In the genomic region with DNA sequence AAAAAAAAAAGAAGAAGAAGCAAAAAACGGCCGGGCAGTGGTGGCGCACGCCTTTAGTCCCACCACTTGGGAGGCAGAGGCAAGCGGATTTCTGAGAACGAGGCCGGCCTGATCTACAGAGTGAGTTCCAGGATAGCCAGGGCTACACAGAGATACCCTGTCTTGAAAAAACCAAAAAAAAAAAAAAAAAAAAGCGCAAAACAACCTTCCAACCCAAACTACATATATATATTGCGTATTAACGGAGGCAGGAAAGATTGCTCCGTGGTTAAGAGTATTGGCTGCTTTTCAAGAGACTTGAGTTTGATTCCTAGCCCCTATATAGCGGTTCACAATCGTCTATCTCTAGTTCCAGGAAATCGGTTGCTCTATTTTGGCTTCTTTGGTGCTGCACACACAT, we compare ENCODE assay signal across 9 mouse cellular contexts. TPM values are rescaled to one million over a fixed set of nuclear protein-coding genes. Genes with fewer than 3 reads are reported as not detected.
DNase-seq lines count a peak whose midpoint lies in the region; ATAC-seq lines count a peak whose summit lies in the region.
"Had no signal": no experiment of that assay in that cellular context is flagged by ENCODE, and none has a peak within 500 bp of the region (broad histone marks: within the 10 kb centered on the region; RNA-seq: fewer than 3 reads in every experiment).

No protein-coding gene starts in this region.

- no peaks in the 10 kb centered on the region for H3K9me3 ChIP-seq in heart, embryonic 16.5 days (replicated peaks; ENCODE audit: control insufficient read depth, low read length)
- no peaks in the 10 kb centered on the region for H3K9me3 ChIP-seq in forebrain, embryonic 14.5 days (replicated peaks; ENCODE audit: control insufficient read depth, low read length)
- H3K9me3 ChIP-seq in liver, embryonic 12.5 days (replicated peaks): no peaks in the 10 kb centered on the region
- H3K9me3 ChIP-seq: G1E had no signal

- DNase-seq in heart, adult 8-10 months (ENCODE audit: low spot score): no peak
- DNase-seq in forebrain, embryonic 14.5 days (ENCODE audit: low spot score): no peak
- no peak for DNase-seq in retina, postnatal 1 day
- no peak for DNase-seq in spleen, postnatal 10 days (ENCODE audit: low spot score in 2 of 2)
- no peak for DNase-seq in adrenal gland, postnatal 14 days

- 82% methylated on average over 14 of the region's 14 CpGs for WGBS in heart, embryonic 16.5 days
- WGBS in forebrain, embryonic 14.5 days: 90% methylated on average over 14 of the region's 14 CpGs
- WGBS in liver, embryonic 12.5 days (ENCODE audit: insufficient replicate concordance): 79% methylated on average over 14 of the region's 14 CpGs

- no peak overlapping the region for H3K27ac ChIP-seq in heart, embryonic 16.5 days (ENCODE audit: low read length)
- no peak overlapping the region for H3K27ac ChIP-seq in forebrain, embryonic 14.5 days (ENCODE audit: low read depth, low read length)
- H3K27ac ChIP-seq in liver, embryonic 12.5 days: no peak overlapping the region

- H3K9ac ChIP-seq in heart, embryonic 16.5 days (ENCODE audit: low read length): no peak overlapping the region
- H3K9ac ChIP-seq in forebrain, embryonic 14.5 days (ENCODE audit: low read length): no peak overlapping the region
- H3K9ac ChIP-seq in liver, embryonic 12.5 days: 0 out of 2 replicates have a peak overlapping the region, but pooled peaks have one; percentile 12

- H3K4me1 ChIP-seq in heart, embryonic 16.5 days (ENCODE audit: control insufficient read depth, insufficient read depth, low read length): peaks cover 7% of the 10 kb centered on the region
- peaks cover 19% of the 10 kb centered on the region for H3K4me1 ChIP-seq in forebrain, embryonic 14.5 days (ENCODE audit: control insufficient read depth, insufficient read depth, low read length)
- peaks cover 34% of the 10 kb centered on the region for H3K4me1 ChIP-seq in liver, embryonic 12.5 days

- H3K4me2 ChIP-seq in heart, embryonic 16.5 days (ENCODE audit: low read depth, low read length): peak overlapping the region; percentile 70
- peak overlapping the region; percentile 56 for H3K4me2 ChIP-seq in forebrain, embryonic 14.5 days (ENCODE audit: low read length)
- peak overlapping the region; percentile 85 for H3K4me2 ChIP-seq in liver, embryonic 12.5 days

- no peaks in the 10 kb centered on the region for H3K36me3 ChIP-seq in heart, embryonic 16.5 days (ENCODE audit: control insufficient read depth, insufficient read depth)
- H3K36me3 ChIP-seq in forebrain, embryonic 14.5 days (ENCODE audit: control insufficient read depth, insufficient read depth, low read length): no peaks in the 10 kb centered on the region
- peaks cover 4% of the 10 kb centered on the region; the same call in 1 of the 2 replicates for H3K36me3 ChIP-seq in liver, embryonic 12.5 days

- ATAC-seq in heart, embryonic 16.5 days (replicated peaks; ENCODE audit: extremely low read depth, insufficient read depth, low FRiP score): no peak
- ATAC-seq in CD4-positive, CD25-positive, alpha-beta regulatory T cell, adult 4 months: peak; percentile 1
- no peak; the same call in 1 of the 2 replicates for ATAC-seq in forebrain, embryonic 14.5 days
- no peak for ATAC-seq in liver, embryonic 12.5 days

- no peak overlapping the region; the same call in 1 of the 2 replicates for H3K4me3 ChIP-seq in heart, embryonic 16.5 days (ENCODE audit: low read length)
- peak overlapping the region; percentile 61 for H3K4me3 ChIP-seq in forebrain, embryonic 14.5 days (ENCODE audit: low read depth, low read length)
- H3K4me3 ChIP-seq in liver, embryonic 12.5 days: peak overlapping the region; percentile 79

- H3K27me3 ChIP-seq in heart, embryonic 16.5 days (ENCODE audit: control insufficient read depth, insufficient read depth, low read length): peaks cover 2% of the 10 kb centered on the region; the same call in 1 of the 2 replicates
- no peaks in the 10 kb centered on the region for H3K27me3 ChIP-seq in forebrain, embryonic 14.5 days (replicated peaks; ENCODE audit: control insufficient read depth, insufficient read depth, low read length)
- H3K27me3 ChIP-seq in liver, embryonic 12.5 days (replicated peaks): peaks cover 16% of the 10 kb centered on the region; the same call in 1 of the 2 replicates

RNA-seq across cellular contexts. Expression of gene Taf13, which starts 0.7 kb away (rescaled TPM):
- polyA plus RNA-seq in heart, embryonic 16.5 days (2015; fragmentation: Nextera tagmentation; extraction: Ambion mirVana): 26.6 and 29.9 TPM in 2 replicates
- total RNA-seq in heart, adult 8-10 months (2022): 10 to 100 TPM; 13.2 to 17.9 (median 15.8) TPM
- polyA plus RNA-seq in CD4-positive, CD25-positive, alpha-beta regulatory T cell, adult 4 months (2017; shearing (Covaris generic)): 10 to 100 TPM; 20.4 to 21.2 TPM
- 51.8 and 54.1 TPM in 2 replicates for polyA plus RNA-seq in forebrain, embryonic 14.5 days (2014; fragmentation: Nextera tagmentation; extraction: Ambion mirVana)
- 13.4 and 16.4 TPM in 2 replicates for polyA plus RNA-seq in liver, embryonic 12.5 days (2016; fragmentation: Nextera tagmentation; extraction: Ambion mirVana)
- total RNA-seq in adrenal gland, postnatal 14 days (2021): 23.5 and 29.5 TPM in 2 replicates

RNA-seq across cellular contexts. Expression of gene Tmem167b, which starts 8.5 kb away (rescaled TPM):
- polyA plus RNA-seq in heart, embryonic 16.5 days (2015; fragmentation: Nextera tagmentation; extraction: Ambion mirVana): 30.8 and 33.3 TPM in 2 replicates
- 10 to 100 TPM; 28.6 to 29.7 (median 29.1) TPM for total RNA-seq in heart, adult 8-10 months (2022)
- 10 to 100 TPM; 29.0 to 38.9 TPM for polyA plus RNA-seq in CD4-positive, CD25-positive, alpha-beta regulatory T cell, adult 4 months (2017; shearing (Covaris generic))
- 56.3 and 62.0 TPM in 2 replicates for polyA plus RNA-seq in forebrain, embryonic 14.5 days (2014; fragmentation: Nextera tagmentation; extraction: Ambion mirVana)
- polyA plus RNA-seq in liver, embryonic 12.5 days (2016; fragmentation: Nextera tagmentation; extraction: Ambion mirVana): 17.8 and 19.8 TPM in 2 replicates
- total RNA-seq in adrenal gland, postnatal 14 days (2021): 41.3 and 43.1 TPM in 2 replicates

RNA-seq across cellular contexts. Expression of gene Wdr47, which starts 20.3 kb away (rescaled TPM):
- 6.7 and 7.1 TPM in 2 replicates for polyA plus RNA-seq in heart, embryonic 16.5 days (2015; fragmentation: Nextera tagmentation; extraction: Ambion mirVana)
- 10 to 100 TPM in 2 of 4 experiments, 1 to 10 TPM in 2; 7.2 to 10.3 (median 8.9) TPM for total RNA-seq in heart, adult 8-10 months (2022)
- 1 to 10 TPM; 5.3 to 6.8 TPM for polyA plus RNA-seq in CD4-positive, CD25-positive, alpha-beta regulatory T cell, adult 4 months (2017; shearing (Covaris generic))
- polyA plus RNA-seq in forebrain, embryonic 14.5 days (2014; fragmentation: Nextera tagmentation; extraction: Ambion mirVana): 87.8 and 112 TPM in 2 replicates
- 3.0 and 3.5 TPM in 2 replicates for polyA plus RNA-seq in liver, embryonic 12.5 days (2016; fragmentation: Nextera tagmentation; extraction: Ambion mirVana)
- total RNA-seq in adrenal gland, postnatal 14 days (2021): 6.2 and 8.0 TPM in 2 replicates

RNA-seq across cellular contexts. Expression of gene 5330417C22Rik, which starts 34.5 kb away (rescaled TPM):
- 1.9 and 2.9 TPM in 2 replicates for polyA plus RNA-seq in heart, embryonic 16.5 days (2015; fragmentation: Nextera tagmentation; extraction: Ambion mirVana)
- total RNA-seq in heart, adult 8-10 months (2022): under 1 TPM in 2 of 4 experiments, not detected in 2; 0.16 to 0.20 TPM
- polyA plus RNA-seq in CD4-positive, CD25-positive, alpha-beta regulatory T cell, adult 4 months (2017; shearing (Covaris generic)): 1 to 10 TPM in 1 of 2 experiments, under 1 TPM in 1; 0.66 to 1.1 TPM
- polyA plus RNA-seq in forebrain, embryonic 14.5 days (2014; fragmentation: Nextera tagmentation; extraction: Ambion mirVana): 8.7 and 12.2 TPM in 2 replicates
- polyA plus RNA-seq in liver, embryonic 12.5 days (2016; fragmentation: Nextera tagmentation; extraction: Ambion mirVana): 0.08 and 0.13 TPM in 2 replicates
- 1.5 and 4.7 TPM in 2 replicates for total RNA-seq in adrenal gland, postnatal 14 days (2021)
- polyA plus RNA-seq: G1E had no signal

RNA-seq across cellular contexts. Expression of gene 1700013F07Rik, which starts 36.9 kb away (rescaled TPM):
- polyA plus RNA-seq in heart, embryonic 16.5 days (2015; fragmentation: Nextera tagmentation; extraction: Ambion mirVana): 0.41 and 0.46 TPM in 2 replicates
- total RNA-seq in heart, adult 8-10 months (2022): not detected
- polyA plus RNA-seq in CD4-positive, CD25-positive, alpha-beta regulatory T cell, adult 4 months (2017; shearing (Covaris generic)): under 1 TPM in 1 of 2 experiments, not detected in 1; 0.43 TPM
- 1.3 and 2.0 TPM in 2 replicates for polyA plus RNA-seq in forebrain, embryonic 14.5 days (2014; fragmentation: Nextera tagmentation; extraction: Ambion mirVana)
- not detected in 2 replicates for polyA plus RNA-seq in liver, embryonic 12.5 days (2016; fragmentation: Nextera tagmentation; extraction: Ambion mirVana)
- not detected in 2 replicates for total RNA-seq in adrenal gland, postnatal 14 days (2021)
- total RNA-seq: G1E had no signal
- polyA plus RNA-seq: G1E had no signal

Comparison
In these comparisons a context has a peak if more than half of its experiments do, and no peak if none do; other contexts are left out.
1. RNA of gene Wdr47, which starts 20.3 kb away (polyA plus RNA-seq): 87.8 to 112 TPM in forebrain, embryonic 14.5 days; 5.3 to 6.8 TPM in CD4-positive, CD25-positive, alpha-beta regulatory T cell, adult 4 months, 6.7 to 7.1 TPM in heart, embryonic 16.5 days and 3.0 to 3.5 TPM in liver, embryonic 12.5 days; every median in the first group is over 10 times any median in the second.
2. Peak in every context shown above with its lines, with median percentiles within 50 percentile points of each other: H3K4me2 ChIP-seq.